Mouse (Mus musculus) lung, postnatal 0 days (tissue): ENCODE measurements around the gene Msn. TPM values are rescaled to one million over a fixed set of nuclear protein-coding genes. Genes with fewer than 3 reads are reported as not detected.

Experiments
- ATAC-seq: fragments of 200-750 bp; cut with Nextera tagmentation; 2 replicates; pipeline ENCODE4 v1.8.0; 2017; ENCODE audit warnings: moderate library complexity
- DNase-seq: peaks from one replicate; pipeline ENCODE4 v3.0.0-alpha.2; 2016; ENCODE audit warnings: low spot score
- H3K27ac ChIP-seq: fragments of 300-500 bp; sonication (generic); 2 replicates; pipeline ENCODE4 v1.5.1; 2014; ENCODE audit warnings: antibody characterized with exemption, mild to moderate bottlenecking, low read length, mixed read lengths
- H3K27me3 ChIP-seq: fragments of 300-500 bp; sonication (generic); replicated peaks from 2 replicates; pipeline ENCODE4 v1.6.1; 2014; ENCODE audit warnings: low read length, mixed read lengths; ENCODE audit not compliant: insufficient read depth
- H3K36me3 ChIP-seq: fragments of 300-500 bp; sonication (generic); 2 replicates; pipeline ENCODE4 v1.6.1; 2014; ENCODE audit warnings: low read length, mixed read lengths; ENCODE audit not compliant: insufficient read depth
- H3K4me1 ChIP-seq: fragments of 300-500 bp; sonication (generic); 2 replicates; pipeline ENCODE4 v1.6.1; 2014; ENCODE audit warnings: antibody characterized with exemption, low read depth, low read length, mixed read lengths; ENCODE audit not compliant: insufficient read depth
- H3K4me2 ChIP-seq: fragments of 300-500 bp; sonication (generic); replicated peaks from 2 replicates; pipeline ENCODE4 v1.6.1; 2014; ENCODE audit warnings: low read depth, mild to moderate bottlenecking, low read length, moderate library complexity, mixed read lengths
- H3K4me3 ChIP-seq: fragments of 300-500 bp; sonication (generic); 2 replicates; pipeline ENCODE4 v1.5.1; 2014; ENCODE audit warnings: low read depth, low read length
- H3K9ac ChIP-seq: fragments of 300-500 bp; sonication (generic); replicated peaks from 2 replicates; pipeline ENCODE4 v1.6.1; 2014; ENCODE audit warnings: low read depth, mild to moderate bottlenecking
- H3K9me3 ChIP-seq: fragments of 300-500 bp; sonication (generic); 2 replicates; pipeline ENCODE4 v1.6.1; 2016; ENCODE audit warnings: low read length, mixed read lengths
- CTCF ChIP-seq: IDR thresholded peaks from 2 replicates; pipeline ENCODE4 v1.5.1; 2016; ENCODE audit warnings: antibody characterized with exemption, mild to moderate bottlenecking
- EP300 ChIP-seq: IDR thresholded peaks from 2 replicates; pipeline ENCODE4 v1.6.1; 2016; ENCODE audit warnings: antibody characterized with exemption, mild to moderate bottlenecking, control low read depth
- WGBS: fragments of 180-500 bp; shearing (Covaris S2); extraction: QIAGEN DNeasy Blood & Tissue Kit; methylation state at CpG from one replicate; pipeline ENCODE4 v1.1.7; 2014; 5-methylcytosine and 5-hydroxymethylcytosine counted together
- polyA plus RNA-seq: library from polyadenylated mRNA; unstranded; fragments of >200 nt; fragmentation: Nextera tagmentation; extraction: Ambion mirVana; gene quantifications from 2 replicates; pipeline ENCODE4 v1.2.1, GENCODE M21; 2015

Gene Msn
- polyA plus RNA-seq, 1 experiment from 2014 or later: 293 TPM

DNA sequence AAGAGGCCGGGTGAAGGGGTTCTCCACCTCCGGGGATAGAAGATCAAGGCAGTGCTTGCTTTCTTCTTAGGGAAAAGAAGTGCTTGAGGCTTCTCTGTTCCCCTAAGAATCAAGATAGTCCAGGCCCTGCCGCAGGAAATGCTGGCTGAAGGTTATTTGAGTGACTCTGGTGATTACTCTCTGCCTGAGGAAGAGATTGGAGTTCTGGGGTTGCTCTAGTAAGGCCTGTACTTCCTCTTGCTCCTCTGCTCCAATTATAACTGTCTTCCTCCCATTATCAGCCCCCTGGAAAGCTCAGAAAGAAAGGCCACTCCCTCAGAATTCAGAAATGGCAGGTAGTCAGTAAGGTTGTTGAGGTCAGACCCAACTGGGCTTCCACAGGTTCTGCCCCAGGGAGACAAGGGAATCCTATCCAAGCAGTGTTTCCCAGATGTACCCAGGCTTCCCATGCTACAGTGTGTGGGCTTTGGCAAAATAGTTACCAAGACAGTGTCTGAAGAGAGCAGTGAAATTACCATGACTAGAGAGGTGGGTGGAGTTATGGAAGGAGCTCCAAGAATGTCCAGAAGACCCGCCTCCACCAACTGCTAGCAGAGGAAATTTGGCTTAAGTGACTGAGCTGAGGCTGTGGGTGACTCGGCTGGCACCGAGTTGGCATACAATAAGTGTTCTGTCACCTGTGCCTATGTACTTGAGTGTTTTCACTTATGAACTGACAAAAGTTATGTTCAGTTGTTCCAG is 39.2 kb downstream of the Msn start:
- TF ChIP-seq EP300 (0 out of 2 replicates have a peak, but pooled peaks have one; percentile 6), CTCF (no peak)
- Histone ChIP-seq H3K27me3 (no peaks in the 10 kb centered on the region), H3K36me3 (no peaks in the 10 kb centered on the region), H3K27ac (peak overlapping the region; percentile 78), H3K4me3 (no peak overlapping the region), H3K4me1 (no peaks in the 10 kb centered on the region), H3K4me2 (0 out of 2 replicates have a peak overlapping the region, but pooled peaks have one; percentile 19), H3K9me3 (no peaks in the 10 kb centered on the region), H3K9ac (no peak overlapping the region)
- peak; percentile 67 for ATAC-seq
- WGBS: 24% methylated on average over 6 of the region's 6 CpGs
- peak; percentile 74 for DNase-seq

DNA sequence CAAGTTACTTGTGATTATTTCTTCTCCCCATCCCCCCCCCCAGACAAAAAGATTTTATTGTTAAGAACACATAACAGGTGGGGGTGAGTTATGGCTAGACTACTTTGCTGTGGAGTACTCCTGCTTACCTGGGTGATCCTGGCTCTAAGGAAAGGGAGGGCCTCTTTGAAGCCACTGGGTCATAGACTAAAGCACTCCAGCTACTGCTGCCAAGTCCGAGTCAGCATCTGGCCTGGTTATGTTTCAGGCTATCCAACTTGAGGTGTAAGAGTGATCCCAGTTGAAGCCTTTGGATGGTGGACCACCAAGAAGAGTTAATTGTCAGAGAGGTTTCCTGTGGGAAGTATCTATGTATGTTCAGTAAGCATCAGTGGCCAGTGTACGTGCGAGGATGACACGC is 39.7 kb downstream of the Msn start:
- Histone ChIP-seq H3K9ac (no peak overlapping the region), H3K4me2 (no peak overlapping the region), H3K27ac (no peak overlapping the region), H3K36me3 (no peaks in the 10 kb centered on the region), H3K4me3 (no peak overlapping the region), H3K27me3 (no peaks in the 10 kb centered on the region), H3K4me1 (no peaks in the 10 kb centered on the region), H3K9me3 (no peaks in the 10 kb centered on the region)
- TF ChIP-seq CTCF (no peak), EP300 (no peak)
- 75% methylated on average over 4 of the region's 4 CpGs for WGBS
- DNase-seq (no peak), ATAC-seq (peak; percentile 39)

- Histone ChIP-seq H3K9ac (no peak overlapping the region), H3K4me1 (no peaks in the 10 kb centered on the region), H3K36me3 (no peaks in the 10 kb centered on the region), H3K4me2 (no peak overlapping the region), H3K4me3 (no peak overlapping the region), H3K27me3 (no peaks in the 10 kb centered on the region), H3K9me3 (no peaks in the 10 kb centered on the region), H3K27ac (no peak overlapping the region)
- DNase-seq (no peak), ATAC-seq (no peak)
- WGBS: 82% methylated on average over 2 of the region's 2 CpGs
- no peak for TF ChIP-seq CTCF
- no peak for TF ChIP-seq EP300
Measured at GRCm38 (mm10) chrX:96139262-96139661, 43.4 kb downstream of the Msn start.

DNA sequence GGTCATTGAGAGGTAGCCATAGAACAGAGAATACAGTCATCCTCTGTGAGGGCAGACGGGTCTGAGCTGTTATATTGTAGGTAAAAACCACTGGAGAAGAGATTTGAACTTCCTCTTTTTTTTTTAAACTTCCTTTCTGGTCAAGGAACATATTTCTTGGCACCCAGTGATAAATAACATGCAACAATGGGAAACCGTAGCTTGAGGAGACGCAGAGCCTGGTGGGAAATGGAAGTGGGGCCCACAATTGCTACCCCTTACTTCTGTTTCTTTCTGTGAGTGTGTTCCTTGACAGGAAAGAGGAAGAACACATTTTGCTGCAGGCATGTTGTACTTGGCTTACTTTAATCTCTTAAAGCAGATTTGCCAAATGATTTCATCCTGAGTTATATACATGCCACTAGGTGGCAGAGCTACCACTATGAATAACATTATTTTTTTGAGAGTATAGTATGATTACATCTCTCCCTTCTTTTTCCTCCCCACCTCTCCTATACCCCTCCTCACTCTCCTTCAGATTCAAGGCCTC is 49.2 kb downstream of the Msn start:
- H3K27ac ChIP-seq: no peak overlapping the region

DNA sequence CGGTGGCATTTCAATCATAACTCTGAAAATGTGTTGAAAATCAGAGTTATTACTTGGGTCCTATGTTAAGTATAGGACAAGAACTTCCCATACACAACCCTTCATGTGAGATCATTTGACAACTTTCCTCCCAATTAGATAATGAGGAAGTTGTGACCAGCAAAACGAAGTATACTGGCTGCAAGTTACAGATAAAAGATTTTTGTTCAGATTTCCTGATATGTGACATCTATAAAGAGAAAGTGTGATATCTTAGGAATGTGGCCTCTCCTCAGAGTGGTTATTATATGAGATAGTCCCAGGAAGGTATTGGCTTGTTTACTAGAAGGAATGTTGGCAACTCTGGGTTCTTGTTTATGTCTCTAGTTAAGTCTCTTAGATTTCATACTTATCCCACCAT is 52.4 kb downstream of the Msn start:
- Histone ChIP-seq H3K27me3 (no peaks in the 10 kb centered on the region), H3K36me3 (no peaks in the 10 kb centered on the region), H3K9ac (no peak overlapping the region), H3K4me2 (no peak overlapping the region), H3K4me3 (no peak overlapping the region), H3K4me1 (no peaks in the 10 kb centered on the region), H3K27ac (no peak overlapping the region), H3K9me3 (no peaks in the 10 kb centered on the region)
- WGBS: 76% methylated on average over 2 of the region's 2 CpGs
- no peak for TF ChIP-seq CTCF
- no peak for DNase-seq
- no peak for ATAC-seq

More for the DNA sequence above, 49.2 kb downstream of the Msn start:
- no peaks in the 10 kb centered on the region for H3K9me3 ChIP-seq
- H3K27me3 ChIP-seq: no peaks in the 10 kb centered on the region
- ATAC-seq (peak; percentile 25), DNase-seq (peak; percentile 64)
- no peak overlapping the region for H3K4me3 ChIP-seq
- no peak overlapping the region for H3K9ac ChIP-seq
- no peaks in the 10 kb centered on the region for H3K4me1 ChIP-seq
- peak; percentile 52 for TF ChIP-seq CTCF
- TF ChIP-seq EP300: no peak; the same call in 1 of the 2 replicates
- WGBS: 53% methylated on average over 3 of the region's 3 CpGs
- H3K4me2 ChIP-seq: no peak overlapping the region
- no peaks in the 10 kb centered on the region for H3K36me3 ChIP-seq

GRCm38 (mm10) chrX:96153362-96153761 is 57.5 kb downstream of the Msn start:
- ATAC-seq: no peak
- no peaks in the 10 kb centered on the region for H3K27me3 ChIP-seq
- no peak for DNase-seq
- H3K4me3 ChIP-seq: no peak overlapping the region
- no peak overlapping the region for H3K9ac ChIP-seq
- H3K27ac ChIP-seq: no peak overlapping the region
- H3K9me3 ChIP-seq: no peaks in the 10 kb centered on the region
- 80% methylated on average over 3 of the region's 3 CpGs for WGBS
- no peak overlapping the region for H3K4me2 ChIP-seq
- H3K36me3 ChIP-seq: no peaks in the 10 kb centered on the region
- H3K4me1 ChIP-seq: no peaks in the 10 kb centered on the region
- TF ChIP-seq CTCF: no peak
- TF ChIP-seq EP300: no peak
